Mouse (Mus musculus) right cerebral cortex, postnatal 10 days (tissue): ENCODE data around the gene Slc9a3r2.

ENCODE experiments used
- DNase-seq, 2 experiments: peaks; one replicate each; pipeline ENCODE4 v3.0.0; 2021; ENCODE audit warnings: low spot score in 2 of 2

Gene Slc9a3r2

DNA sequence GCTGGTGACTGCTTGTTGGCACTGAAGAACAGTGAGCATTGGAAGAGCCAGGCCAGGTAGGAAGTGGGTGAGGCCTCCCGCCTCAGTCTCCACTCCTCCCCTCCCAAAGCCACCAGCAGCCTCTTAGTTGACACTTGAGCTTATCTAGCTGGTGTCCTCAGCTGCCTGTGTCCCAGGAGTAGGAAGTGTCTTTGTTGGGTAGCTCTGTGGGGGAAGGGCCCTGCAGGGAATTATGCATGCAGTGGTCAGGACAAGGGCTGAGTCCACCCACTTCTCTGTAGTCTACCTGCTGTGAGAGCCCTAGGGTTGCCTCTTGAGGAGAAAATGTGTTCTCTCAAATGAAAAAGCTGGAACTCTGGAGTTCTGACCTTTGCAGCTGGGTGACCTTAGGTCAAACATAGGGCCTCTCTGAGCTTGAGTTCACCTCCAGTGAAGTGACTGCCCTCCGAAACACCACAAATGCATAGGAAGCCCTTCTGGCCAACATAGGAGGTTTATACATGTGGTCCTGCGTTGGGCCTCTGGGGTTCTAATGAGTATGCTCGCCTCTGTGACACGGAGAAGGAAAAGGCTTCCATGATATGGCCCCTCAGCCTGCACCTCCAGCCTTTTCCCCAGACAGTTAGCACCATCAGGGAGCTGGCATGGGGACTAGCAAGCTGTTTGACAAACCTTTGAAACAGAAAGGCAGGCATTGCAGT is 13.2 kb downstream of the Slc9a3r2 start:
- no peak for DNase-seq

DNA sequence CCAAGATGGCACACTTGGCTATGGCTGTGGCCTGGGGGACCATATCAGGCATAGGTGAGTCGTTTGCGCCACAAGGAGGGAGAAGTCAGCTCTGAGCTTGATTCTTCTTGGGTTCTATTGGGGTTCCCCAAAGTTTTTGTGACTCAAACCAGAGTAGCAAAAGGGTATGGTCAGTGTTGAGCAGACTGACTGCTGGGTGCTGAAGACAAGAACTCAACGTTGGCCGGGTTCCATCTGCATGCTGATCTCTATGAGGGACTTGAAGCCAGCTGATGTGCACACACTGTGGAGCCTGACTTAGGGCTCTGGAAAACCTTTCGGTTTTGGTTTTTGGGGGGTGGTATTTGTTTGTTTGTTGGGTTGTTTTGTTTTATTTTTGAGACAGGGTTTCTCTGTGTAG is 14.4 kb downstream of the Slc9a3r2 start:
- DNase-seq = no peak

DNA sequence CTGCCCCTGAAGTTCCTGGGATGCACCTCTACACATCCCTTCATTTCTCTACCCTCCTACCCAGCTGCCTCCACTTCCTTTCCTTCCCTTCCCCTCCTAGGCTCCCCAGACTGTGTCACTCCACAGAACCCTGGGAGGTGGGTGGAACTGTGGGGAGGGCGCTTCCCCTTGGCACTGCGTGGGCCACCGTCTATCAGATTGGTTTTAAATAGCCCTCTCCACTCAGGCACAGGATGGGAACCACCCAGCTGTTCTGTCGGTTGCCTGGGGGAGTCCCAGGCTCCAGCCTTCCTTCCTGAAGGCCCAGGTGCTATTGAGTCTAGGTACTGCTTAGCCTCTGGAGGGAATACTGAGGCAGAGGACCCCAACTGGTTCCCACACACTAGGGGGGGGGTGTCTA is 15.1 kb downstream of the Slc9a3r2 start:
- DNase-seq = no peak

GRCm38 (mm10) chr17:24633831-24634230 is 16.3 kb downstream of the Slc9a3r2 start:
- no peak for DNase-seq

GRCm38 (mm10) chr17:24632813-24633449 is 17.2 kb downstream of the Slc9a3r2 start:
- no peak for DNase-seq

DNA sequence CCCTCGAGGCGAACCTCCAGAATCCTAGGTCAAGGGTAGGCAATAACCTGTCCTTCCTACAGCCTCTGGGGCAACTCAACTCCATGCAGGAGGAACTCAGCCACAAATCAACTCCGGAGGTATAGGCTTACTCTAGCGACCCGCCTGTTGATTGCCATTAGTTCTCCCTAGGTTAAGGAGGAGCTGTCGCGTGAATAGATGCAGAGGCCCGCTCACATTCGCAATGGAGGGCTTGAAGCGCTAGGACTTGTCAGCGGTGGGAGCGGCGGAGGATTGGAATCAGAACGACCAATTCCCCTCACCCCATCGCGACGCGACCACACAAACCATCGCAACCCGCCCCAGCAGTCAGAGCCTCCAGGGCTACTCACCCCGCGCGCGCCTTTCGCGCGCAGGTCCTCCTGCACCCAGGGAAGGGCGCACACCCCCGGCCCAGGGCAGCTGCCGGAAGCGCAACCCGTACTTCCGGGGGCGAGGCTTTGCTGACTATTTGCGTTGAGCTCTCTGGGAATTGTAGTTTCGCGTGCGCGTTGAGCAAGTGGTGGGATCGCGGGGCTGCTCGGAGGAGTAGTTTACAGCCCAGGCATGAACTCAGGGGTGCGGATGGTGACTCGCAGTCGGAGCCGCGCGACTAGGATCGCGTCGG is 17.8 kb downstream of the Slc9a3r2 start, which contains the start of the genes Tsc2 and Nthl1:
Gene Tsc2 (minus strand): TSS at position 464 of the 646 bp plus-strand sequence.
Gene Nthl1 (plus strand): TSS at position 514 of the 646 bp plus-strand sequence.
- DNase-seq = peak; percentile 90 to 91

DNA sequence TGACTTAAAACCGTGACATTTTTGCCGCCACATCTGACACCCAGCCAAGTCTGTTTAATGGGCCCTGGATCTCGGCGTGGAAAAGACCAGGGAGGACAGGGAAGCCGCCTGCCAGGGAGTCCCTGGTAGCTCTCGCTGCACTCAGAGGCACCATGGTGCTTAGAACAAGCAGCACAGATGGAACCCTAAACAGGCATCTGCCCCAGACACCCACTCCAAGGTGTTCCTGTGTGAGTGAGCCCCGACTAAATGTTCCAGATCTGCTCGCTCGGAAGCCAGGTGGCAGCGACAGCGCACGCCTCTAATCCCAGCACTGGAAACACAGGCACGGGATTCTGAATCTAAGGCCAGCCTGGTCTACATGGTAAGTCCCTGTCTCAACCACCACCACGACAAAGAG is 20.1 kb downstream of the Slc9a3r2 start:
- no peak for DNase-seq

DNA sequence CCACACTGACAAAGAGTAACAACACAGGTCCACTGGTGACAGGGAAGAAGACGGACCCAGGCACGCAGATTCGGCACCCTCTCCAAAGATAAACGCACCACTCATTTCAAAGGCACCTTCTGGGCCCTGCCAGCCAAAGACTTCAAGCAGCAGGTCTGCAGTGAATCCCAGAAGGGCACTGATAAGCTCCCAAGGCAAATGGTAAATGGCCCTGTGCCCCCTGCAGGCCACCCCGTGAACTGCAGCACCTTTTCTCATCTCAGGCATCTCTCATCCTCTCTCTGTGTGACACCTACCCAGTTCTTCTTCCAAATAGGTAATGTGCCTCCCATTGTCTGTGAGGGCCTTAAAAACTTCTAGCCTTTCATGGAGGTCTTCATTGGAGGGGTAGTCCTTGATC is 21.5 kb downstream of the Slc9a3r2 start:
- DNase-seq = peak in 1 of 2 experiments; percentile 69

DNA sequence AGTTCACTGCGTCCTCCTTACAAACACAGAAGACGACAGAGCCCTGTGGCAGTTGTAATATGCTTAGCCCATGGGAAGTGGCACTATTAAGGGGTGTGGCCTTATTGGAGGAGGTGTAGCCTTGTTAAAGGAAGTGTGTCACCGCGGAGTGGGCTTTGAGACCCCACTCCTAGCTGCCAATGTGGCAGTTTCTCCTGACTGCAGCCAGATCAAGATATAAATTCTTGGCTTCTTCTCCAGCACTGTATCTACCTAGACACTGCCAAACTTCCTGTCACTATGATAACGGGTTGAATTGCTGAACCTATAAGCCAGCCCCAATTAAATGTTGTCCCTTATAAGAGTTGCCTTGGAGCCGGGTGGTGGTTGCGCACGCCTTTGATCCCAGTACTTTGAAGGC is 24.7 kb downstream of the Slc9a3r2 start:
- no peak for DNase-seq

GRCm38 (mm10) chr17:24617561-24618194 is 32.4 kb downstream of the Slc9a3r2 start:
- no peak for DNase-seq

- DNase-seq = no peak
Measured at GRCm38 (mm10) chr17:24610711-24611110, 39.4 kb downstream of the Slc9a3r2 start.

DNA sequence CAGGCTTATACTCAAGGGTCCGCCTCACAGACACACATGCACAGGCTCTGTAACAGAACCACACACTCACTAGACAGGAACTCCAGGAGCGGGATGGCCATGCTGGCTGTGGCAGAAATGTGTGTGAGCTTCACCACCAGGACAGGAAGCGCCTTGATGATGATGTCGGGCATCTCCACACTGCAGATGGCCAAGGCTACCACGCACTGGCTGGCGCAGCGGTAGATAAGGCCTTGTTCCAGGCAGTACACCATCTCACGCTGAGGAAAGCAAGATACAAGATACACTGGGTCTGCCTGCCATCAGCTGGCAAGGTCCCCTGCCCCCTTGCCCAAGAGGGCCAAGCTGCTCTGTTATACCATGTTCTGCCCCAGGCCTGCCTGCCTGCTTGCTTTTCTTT is 41.3 kb downstream of the Slc9a3r2 start:
- no peak for DNase-seq

- DNase-seq = no peak
Measured at GRCm38 (mm10) chr17:24608370-24608769, 41.8 kb downstream of the Slc9a3r2 start.

GRCm38 (mm10) chr17:24604557-24604956 is 45.6 kb downstream of the Slc9a3r2 start:
- no peak for DNase-seq

DNA sequence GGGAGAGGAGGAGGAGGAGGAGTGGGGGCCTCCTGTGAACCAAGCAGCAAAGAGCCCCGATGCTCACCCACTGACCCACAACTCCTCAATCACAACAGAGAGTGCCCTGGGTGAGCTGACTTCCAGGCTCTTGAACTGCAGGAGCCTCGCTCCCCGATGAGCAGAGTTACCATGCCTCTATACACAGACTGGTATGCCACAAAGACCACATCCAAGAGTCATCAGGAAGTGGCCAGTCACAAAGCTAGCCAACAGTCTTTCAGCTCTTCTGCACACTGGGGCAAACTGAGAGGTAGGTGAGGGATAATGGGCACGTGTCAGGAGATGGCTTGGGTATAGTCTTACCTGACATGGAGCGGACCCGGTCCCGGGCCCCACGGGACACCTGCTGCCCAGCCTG is 46.2 kb downstream of the Slc9a3r2 start:
- no peak for DNase-seq

DNA sequence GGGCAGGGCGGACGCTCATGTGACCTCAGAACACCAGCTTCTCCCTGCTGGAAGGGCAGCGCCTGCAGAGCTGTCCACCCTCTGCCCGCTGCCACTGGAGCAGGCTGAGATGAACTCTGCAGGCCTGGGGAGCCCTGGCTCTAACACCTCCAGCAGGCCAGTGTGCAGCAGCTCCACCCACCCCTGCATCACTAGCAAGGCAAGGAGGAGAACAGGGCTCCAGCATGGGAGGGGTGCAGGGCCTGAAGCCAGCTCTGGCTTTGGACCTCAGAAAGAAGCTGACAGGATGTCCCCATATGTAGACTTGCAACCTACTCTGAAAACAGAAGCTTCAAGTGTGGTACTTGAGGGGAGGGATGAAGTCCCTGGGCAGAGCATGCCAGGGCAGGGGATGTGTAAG is 49.6 kb downstream of the Slc9a3r2 start:
- no peak for DNase-seq

DNA sequence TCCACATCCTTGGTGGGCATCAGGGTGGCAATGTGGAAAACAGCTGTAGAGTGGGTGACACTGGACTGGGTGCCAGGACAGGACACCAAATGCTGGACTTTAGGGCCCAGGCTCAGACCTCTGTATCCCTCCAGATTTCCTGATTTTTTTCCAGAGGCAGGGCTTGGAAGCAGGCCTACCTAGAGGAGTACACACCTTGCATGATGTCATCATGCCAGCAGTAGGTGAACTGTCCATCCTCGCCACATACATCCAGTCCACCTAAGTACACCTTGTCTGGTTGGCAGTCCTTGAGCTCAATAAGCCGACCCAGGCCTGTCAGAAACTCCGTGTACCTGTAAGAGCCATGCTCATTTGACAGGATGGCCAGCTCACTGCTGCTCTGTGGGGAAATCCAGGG is 52.1 kb downstream of the Slc9a3r2 start:
- DNase-seq = no peak

GRCm38 (mm10) chr17:24596471-24597183 is 53.5 kb downstream of the Slc9a3r2 start:
- no peak for DNase-seq

GRCm38 (mm10) chr17:24596073-24596466 is 54.1 kb downstream of the Slc9a3r2 start:
- DNase-seq = no peak

DNA sequence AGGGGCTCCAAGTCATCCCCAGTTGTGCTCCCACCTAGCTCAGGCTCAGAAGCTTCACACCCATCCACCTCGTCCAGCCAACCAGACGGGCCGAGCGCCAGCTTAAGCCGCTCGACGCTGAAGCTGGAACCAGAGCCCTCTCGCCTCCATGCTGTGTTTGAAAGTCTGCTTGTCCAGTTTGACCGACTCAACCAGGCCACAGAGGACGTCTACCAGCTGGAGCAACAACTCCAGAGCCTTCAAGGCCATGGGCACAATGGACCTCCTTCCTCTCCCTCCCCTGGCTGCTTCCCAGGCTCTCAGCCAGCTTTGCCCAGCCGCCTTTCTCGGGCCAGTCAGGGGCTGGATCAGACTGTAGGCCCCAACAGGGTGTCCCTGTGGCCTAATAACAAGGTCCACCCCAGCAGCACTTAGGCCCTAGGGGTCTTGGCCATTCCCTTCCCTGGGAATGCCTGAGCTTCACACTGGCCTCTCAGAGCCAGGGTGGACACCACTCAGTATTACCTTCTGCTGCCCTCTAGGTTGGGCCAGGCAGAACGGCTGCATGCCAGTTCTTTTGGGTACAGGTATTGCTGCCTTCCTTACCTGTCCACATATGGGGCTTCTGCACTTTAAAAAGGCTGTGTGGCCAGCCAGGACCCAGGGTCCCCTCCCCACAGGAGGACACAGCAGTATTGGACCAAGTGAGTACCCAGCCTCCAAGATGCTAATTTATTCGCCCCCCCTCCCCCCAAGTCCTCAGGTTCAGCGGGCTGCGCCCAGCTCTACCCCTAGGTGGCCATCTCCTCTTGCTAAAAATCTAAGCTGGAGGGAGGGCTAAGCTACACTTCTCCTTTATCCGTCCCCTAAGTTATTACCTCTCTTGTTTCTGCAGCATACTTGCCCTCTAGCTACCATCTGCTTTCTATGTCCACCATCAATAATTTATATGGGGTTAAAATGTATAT is 54.7 kb downstream of the Slc9a3r2 start:
- DNase-seq = peak; percentile 65 to 71
